Mouse (Mus musculus): Measurements from ENCODE around the gene Slc44a5.

DNA sequence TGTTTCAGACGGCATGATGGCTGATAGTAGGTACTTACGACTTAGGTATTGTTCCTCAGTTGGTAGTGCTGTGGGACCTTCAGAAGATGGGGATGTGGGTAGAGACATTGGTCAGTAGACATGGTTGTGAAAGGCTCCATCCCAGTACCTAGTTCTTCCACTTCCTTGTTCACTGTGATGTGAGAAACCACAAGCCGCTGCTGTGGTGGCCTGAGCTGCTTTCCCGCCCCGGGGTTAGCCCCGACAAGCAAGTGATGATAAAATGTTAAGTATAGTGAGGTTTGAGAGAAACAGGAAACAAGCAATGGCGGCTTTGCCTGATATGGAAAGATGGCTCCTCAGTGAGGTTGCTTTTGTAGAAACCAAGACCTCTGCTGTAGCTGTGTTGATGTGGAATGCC is 209.8 kb downstream of the Slc44a5 start:
- no peak for TF ChIP-seq CTCF (IDR thresholded peaks at IDR 0.05; ENCODE audit: low read depth)
- no peak for TF ChIP-seq EP300 (optimal IDR thresholded peaks at IDR 0.05)
